Mouse (Mus musculus) CH12.LX (cell line): ENCODE data around the gene Rfpl4. TPM values are rescaled to one million over a fixed set of nuclear protein-coding genes. Genes with fewer than 3 reads are reported as not detected.

Experiments
- DNase-seq: peaks from one replicate; pipeline ENCODE4 v3.0.0-alpha.2; 2013; ENCODE audit errors: extremely low read depth
- H3K27ac ChIP-seq: 2 replicates; pipeline ENCODE4 v1.5.1; 2012; ENCODE audit warnings: low read depth, mild to moderate bottlenecking, control low read depth, moderate library complexity; ENCODE audit not compliant: insufficient read depth
- H3K27me3 ChIP-seq: replicated peaks from 2 replicates; pipeline ENCODE3; 2012; ENCODE audit warnings: inconsistent platforms
- H3K36me3 ChIP-seq, 2 experiments: replicated peaks in 1 of 2; 2 replicates each; pipeline versions ENCODE3 to v1.6.1; 2012; ENCODE audit warnings: inconsistent platforms in 1 of 2, low read length in 1 of 2, mild to moderate bottlenecking in 1 of 2, mixed read lengths in 1 of 2, moderate library complexity in 1 of 2; ENCODE audit not compliant: control insufficient read depth in 1 of 2, insufficient read depth in 1 of 2
- H3K4me1 ChIP-seq, 2 experiments: 2 replicates each; pipeline ENCODE4 v1.6.1; 2012; ENCODE audit warnings: inconsistent platforms in 1 of 2, moderate library complexity in 1 of 2; ENCODE audit not compliant: insufficient read depth in 2 of 2, control insufficient read depth in 1 of 2
- H3K4me2 ChIP-seq: 2 replicates; pipeline ENCODE4 v1.6.1; 2012; ENCODE audit warnings: low read depth, mild to moderate bottlenecking, control low read depth; ENCODE audit not compliant: poor library complexity, insufficient read depth, severe bottlenecking
- H3K4me3 ChIP-seq, 3 experiments: fragments of 150-350 bp in 1 of 3; sonication (generic) in 1 of 3; replicated peaks in 1 of 3; 2 replicates each; pipeline versions ENCODE3 to v1.5.1; 2011 to 2012; ENCODE audit warnings: low read depth in 2 of 3, low read length in 2 of 3, mild to moderate bottlenecking in 2 of 3, moderate library complexity in 2 of 3, control low read depth in 1 of 3, improper control_type of control experiment in 1 of 3, inconsistent platforms in 1 of 3, mixed read lengths in 1 of 3; ENCODE audit not compliant: poor library complexity in 1 of 3
- H3K79me2 ChIP-seq: replicated peaks from 2 replicates; pipeline ENCODE4 v1.6.1; 2012; ENCODE audit warnings: mild to moderate bottlenecking, moderate library complexity; ENCODE audit not compliant: control insufficient read depth, poor library complexity, insufficient read depth, severe bottlenecking; ENCODE audit errors: extremely low read depth
- H3K9ac ChIP-seq: 2 replicates; pipeline ENCODE4 v1.6.1; 2012; ENCODE audit warnings: low read depth, mild to moderate bottlenecking, control low read depth, moderate library complexity; ENCODE audit not compliant: insufficient read depth
- H3K9me3 ChIP-seq: replicated peaks from 2 replicates; pipeline ENCODE3; 2012; ENCODE audit warnings: low read length, inconsistent platforms, mixed read lengths
- BHLHE40 ChIP-seq: IDR thresholded peaks from 2 replicates; pipeline ENCODE4 v1.6.1; 2011; ENCODE audit warnings: mild to moderate bottlenecking, low read depth, low read length, improper control_type of control experiment
- CHD1 ChIP-seq: IDR thresholded peaks from 2 replicates; pipeline ENCODE4 v1.6.1; 2012; ENCODE audit warnings: low read depth, low read length, improper control_type of control experiment, inconsistent platforms
- CHD2 ChIP-seq: IDR thresholded peaks from 2 replicates; pipeline ENCODE4 v1.6.1; 2011; ENCODE audit warnings: low read length, improper control_type of control experiment
- CTCF ChIP-seq, 2 experiments: IDR thresholded peaks in 1 of 2; conservative IDR thresholded peaks in 1 of 2; 2 replicates each; pipeline ENCODE4 v1.5.1; 2011 to 2012; ENCODE audit warnings: low read depth in 2 of 2, low read length in 2 of 2, improper control_type of control experiment in 1 of 2, inconsistent platforms in 1 of 2, mild to moderate bottlenecking in 1 of 2, moderate library complexity in 1 of 2
- E2F4 ChIP-seq: IDR thresholded peaks from 2 replicates; pipeline ENCODE4 v1.6.1; 2011; ENCODE audit warnings: low read depth, low read length, improper control_type of control experiment; ENCODE audit not compliant: insufficient replicate concordance
- ETS1 ChIP-seq: conservative IDR thresholded peaks from 2 replicates; pipeline ENCODE4 v1.6.1; 2012; ENCODE audit warnings: low read depth, mild to moderate bottlenecking, inconsistent platforms, low read length, improper control_type of control experiment, moderate library complexity
- GABPA ChIP-seq: IDR thresholded peaks from 2 replicates; pipeline ENCODE4 v1.6.1; 2012; ENCODE audit warnings: low read depth, low read length, improper control_type of control experiment, inconsistent platforms; ENCODE audit not compliant: insufficient replicate concordance
- HCFC1 ChIP-seq: IDR thresholded peaks from 2 replicates; pipeline ENCODE4 v1.6.1; 2012; ENCODE audit warnings: low read depth, mild to moderate bottlenecking, inconsistent platforms, low read length, improper control_type of control experiment
- IRF4 ChIP-seq: IDR thresholded peaks from 2 replicates; pipeline ENCODE4 v1.6.1; 2014; ENCODE audit warnings: low read depth, mild to moderate bottlenecking, inconsistent platforms, low read length, improper control_type of control experiment
- JUN ChIP-seq: IDR thresholded peaks from 2 replicates; pipeline ENCODE4 v1.6.1; 2011; ENCODE audit warnings: low read depth, mild to moderate bottlenecking, low read length, improper control_type of control experiment, moderate library complexity; ENCODE audit not compliant: insufficient read depth
- JUND ChIP-seq: conservative IDR thresholded peaks from 2 replicates; pipeline ENCODE4 v1.6.1; 2011; ENCODE audit warnings: low read depth, low read length, improper control_type of control experiment
- MXI1 ChIP-seq: IDR thresholded peaks from 2 replicates; pipeline ENCODE4 v1.6.1; 2011; ENCODE audit warnings: mild to moderate bottlenecking, low read depth, low read length, improper control_type of control experiment
- MYC ChIP-seq: IDR thresholded peaks from 2 replicates; pipeline ENCODE4 v1.6.1; 2011; ENCODE audit warnings: low read depth, mild to moderate bottlenecking, improper control_type of control experiment, low read length
- NRF1 ChIP-seq: IDR thresholded peaks from 2 replicates; pipeline ENCODE4 v1.6.1; 2014; ENCODE audit warnings: low read depth, mild to moderate bottlenecking, inconsistent platforms, low read length, improper control_type of control experiment, moderate library complexity
- PAX5 ChIP-seq: IDR thresholded peaks from 2 replicates; pipeline ENCODE4 v1.6.1; 2012; ENCODE audit warnings: low read length, inconsistent platforms, mixed read lengths
- POLR2A ChIP-seq: IDR thresholded peaks from 2 replicates; pipeline ENCODE4 v1.6.1; 2011; ENCODE audit warnings: low read depth, mild to moderate bottlenecking, improper control_type of control experiment, low read length
- POLR2AphosphoS2 ChIP-seq: IDR thresholded peaks from 2 replicates; pipeline ENCODE4 v1.6.1; 2011; ENCODE audit warnings: low read depth, low read length, improper control_type of control experiment
- RAD21 ChIP-seq: IDR thresholded peaks from 2 replicates; pipeline ENCODE4 v1.6.1; 2011; ENCODE audit warnings: low read depth, mild to moderate bottlenecking, low read length, improper control_type of control experiment, moderate library complexity
- TCF12 ChIP-seq: IDR thresholded peaks from 2 replicates; pipeline ENCODE4 v1.6.1; 2014; ENCODE audit warnings: low read depth, mild to moderate bottlenecking, inconsistent platforms, low read length, improper control_type of control experiment
- UBTF ChIP-seq: IDR thresholded peaks from 2 replicates; pipeline ENCODE4 v1.6.1; 2012; ENCODE audit warnings: low read depth, mild to moderate bottlenecking, inconsistent platforms, low read length, improper control_type of control experiment, moderate library complexity
- USF2 ChIP-seq: conservative IDR thresholded peaks from 2 replicates; pipeline ENCODE4 v1.6.1; 2011; ENCODE audit warnings: low read depth, low read length, improper control_type of control experiment
- ZC3H11A ChIP-seq: IDR thresholded peaks from 2 replicates; pipeline ENCODE4 v1.6.1; 2012; ENCODE audit warnings: low read depth, mild to moderate bottlenecking, inconsistent platforms, low read length, improper control_type of control experiment
- ZKSCAN1 ChIP-seq: IDR thresholded peaks from 2 replicates; pipeline ENCODE4 v1.6.1; 2012; ENCODE audit warnings: low read depth, inconsistent platforms, low read length, improper control_type of control experiment, borderline replicate concordance
- ZMIZ1 ChIP-seq: IDR thresholded peaks from 2 replicates; pipeline ENCODE4 v1.6.1; 2012; ENCODE audit warnings: low read depth, mild to moderate bottlenecking, inconsistent platforms, low read length, improper control_type of control experiment
- dilution Hi-C: fragments of 300-500 bp; cut with MboI; formaldehyde crosslinking; loops from 2 replicates; pipeline ENCODE4 v1.14.3; 2020; ENCODE audit warnings: low sequenced_read_pairs; ENCODE audit not compliant: extremely low pct_unique_long_range_greater_than_20kb, extremely low pct_ligation_motif_present
- in situ Hi-C: fragments of 300-500 bp; cut with MboI; formaldehyde crosslinking; loops from 3 replicates; pipeline ENCODE4 v1.14.3; 2019; ENCODE audit warnings: low sequenced_read_pairs, low pct_ligation_motif_present, low pct_unique_long_range_greater_than_20kb, mixed read lengths
- polyA plus RNA-seq: library from polyadenylated mRNA; unstranded; fragments of >175 nt; gene quantifications from 2 replicates; pipeline ENCODE4 v1.2.1, GENCODE M21; 2012; ENCODE audit warnings: low read depth; ENCODE audit not compliant: insufficient read length
- total RNA-seq, 2 experiments: library from RNA; depleted of rRNA; stranded (reverse); fragments of 300-350 nt in 1 of 2; fragments of >200 nt in 1 of 2; gene quantifications; 2 replicates each; pipeline ENCODE4 v1.2.3; 2012 to 2014

Rfpl4 gene
- total and polyA plus RNA-seq, 3 experiments: not detected

- in situ Hi-C loops: no loop called here
- H3K4me3 ChIP-seq: no peak overlapping the region
- dilution Hi-C loops: no loop called here
- TF ChIP-seq CTCF (conservative IDR thresholded peaks at IDR 0.05 in 1 of 2, IDR thresholded peaks at IDR 0.05 in 1 of 2; ENCODE audit: low read depth in 2 of 2, low read length in 2 of 2) (no peak), RAD21 (no peak), MYC (no peak), BHLHE40 (no peak), USF2 (no peak), IRF4 (no peak), MXI1 (no peak), UBTF (no peak), TCF12 (no peak), GABPA (no peak), NRF1 (no peak), ZKSCAN1 (no peak), PAX5 (no peak), CHD1 (no peak)
- TF ChIP-seq, all 38 proteins: peak for 0
- Histone ChIP-seq H3K4me2 (no peak overlapping the region), H3K9me3 (no peaks in the 10 kb centered on the region), H3K27ac (no peak overlapping the region), H3K27me3 (no peaks in the 10 kb centered on the region), H3K36me3 (peaks cover 83 to 89% of the 10 kb centered on the region in 2 experiments), H3K79me2 (peaks cover 69% of the 10 kb centered on the region), H3K4me1 (peaks cover 5 to 27% of the 10 kb centered on the region in 2 experiments), H3K9ac (no peak overlapping the region)
- DNase-seq: no peak
Observed at GRCm38 (mm10) chr7:5074984-5075383, 41.8 kb downstream of the Rfpl4 start.

- no peak for TF ChIP-seq BHLHE40
- Histone ChIP-seq H3K36me3 (peaks cover 92 to 97% of the 10 kb centered on the region in 2 experiments), H3K4me3 (no peak overlapping the region), H3K9me3 (no peaks in the 10 kb centered on the region), H3K4me1 (peaks cover 0 to 22% of the 10 kb centered on the region in 2 experiments; a peak in 2 of 4 replicates), H3K4me2 (no peak overlapping the region), H3K27me3 (no peaks in the 10 kb centered on the region), H3K79me2 (peaks cover 82% of the 10 kb centered on the region), H3K9ac (no peak overlapping the region), H3K27ac (no peak overlapping the region)
- DNase-seq: no peak
- dilution Hi-C loops: no loop called here
- in situ Hi-C loops: no loop called here
Observed at GRCm38 (mm10) chr7:5073586-5073985, 43.2 kb downstream of the Rfpl4 start.

GRCm38 (mm10) chr7:5064886-5065285 is 51.9 kb downstream of the Rfpl4 start:
- Histone ChIP-seq H3K9ac (no peak overlapping the region), H3K9me3 (no peaks in the 10 kb centered on the region), H3K4me2 (peak overlapping the region; percentile 80), H3K4me3 (no peak overlapping the region), H3K27me3 (no peaks in the 10 kb centered on the region), H3K4me1 (peaks cover 2 to 34% of the 10 kb centered on the region in 2 experiments), H3K36me3 (peaks cover 42 to 55% of the 10 kb centered on the region in 2 experiments), H3K27ac (no peak overlapping the region), H3K79me2 (peaks cover 72% of the 10 kb centered on the region)
- no peak for DNase-seq
- dilution Hi-C loops: no loop called here
- no peak for TF ChIP-seq CHD2
- TF ChIP-seq POLR2A: no peak
- TF ChIP-seq MYC: no peak
- no peak for TF ChIP-seq ZC3H11A
- TF ChIP-seq ZMIZ1: no peak
- no peak for TF ChIP-seq NRF1
- TF ChIP-seq HCFC1: no peak
- TF ChIP-seq JUN: no peak
- no peak for TF ChIP-seq E2F4
- TF ChIP-seq USF2: no peak
- no peak for TF ChIP-seq POLR2AphosphoS2
- TF ChIP-seq CTCF (conservative IDR thresholded peaks at IDR 0.05 in 1 of 2, IDR thresholded peaks at IDR 0.05 in 1 of 2; ENCODE audit: low read depth in 2 of 2, low read length in 2 of 2): no peak
- no peak for TF ChIP-seq JUND
- no peak for TF ChIP-seq ETS1
- TF ChIP-seq BHLHE40: no peak
- in situ Hi-C loops: loop anchor here (5.0 kb wide), 1 partner anchor 62 kb away; the partner anchor contains the start of gene Rasl2-9
